Mouse (Mus musculus) forebrain, postnatal 0 days (tissue): ENCODE measurements around the gene 1110017D15Rik. TPM values are rescaled to one million over a fixed set of nuclear protein-coding genes. Genes with fewer than 3 reads are reported as not detected.
A peak's percentile ranks its signal among the peaks of the same experiment; 100 is the strongest.
"Not testable (repeated sequence)": the region's sequence is repeated elsewhere in the genome, so short reads cannot be mapped to it uniquely, and the experiment has no call there.

Source experiments
- ATAC-seq: fragments of 200-750 bp; cut with Nextera tagmentation; 2 replicates; pipeline ENCODE4 v1.8.0; 2017; ENCODE audit warnings: mild to moderate bottlenecking, moderate library complexity
- DNase-seq: peaks from one replicate; pipeline ENCODE4 v3.0.0-alpha.2; 2015
- H3K27ac ChIP-seq: fragments of 300-500 bp; sonication (generic); 2 replicates; pipeline ENCODE4 v1.5.1; 2014; ENCODE audit warnings: low read depth, mild to moderate bottlenecking, antibody characterized with exemption, low read length, moderate library complexity, mixed read lengths
- H3K27me3 ChIP-seq: fragments of 300-500 bp; sonication (generic); 2 replicates; pipeline ENCODE4 v1.6.1; 2014; ENCODE audit warnings: mild to moderate bottlenecking, low read length, mixed read lengths; ENCODE audit not compliant: insufficient read depth
- H3K36me3 ChIP-seq: fragments of 300-500 bp; sonication (generic); 2 replicates; pipeline ENCODE4 v1.6.1; 2014; ENCODE audit warnings: mild to moderate bottlenecking, moderate library complexity; ENCODE audit not compliant: insufficient read depth
- H3K4me1 ChIP-seq: fragments of 300-500 bp; sonication (generic); 2 replicates; pipeline ENCODE4 v1.6.1; 2014; ENCODE audit warnings: antibody characterized with exemption; ENCODE audit not compliant: insufficient read depth
- H3K4me2 ChIP-seq: fragments of 300-500 bp; sonication (generic); 2 replicates; pipeline ENCODE4 v1.6.1; 2014; ENCODE audit warnings: low read depth, mild to moderate bottlenecking, moderate library complexity
- H3K4me3 ChIP-seq: fragments of 300-500 bp; sonication (generic); 2 replicates; pipeline ENCODE4 v1.5.1; 2014; ENCODE audit warnings: low read depth, low read length, mixed read lengths
- H3K9ac ChIP-seq: fragments of 300-500 bp; sonication (generic); 2 replicates; pipeline ENCODE4 v1.6.1; 2014; ENCODE audit warnings: mild to moderate bottlenecking
- H3K9me3 ChIP-seq: fragments of 300-500 bp; sonication (generic); 2 replicates; pipeline ENCODE4 v1.6.1; 2016; ENCODE audit warnings: low read length
- CTCF ChIP-seq: sonication (generic); IDR thresholded peaks from 2 replicates; pipeline ENCODE4 v1.5.1; 2016; ENCODE audit warnings: antibody characterized with exemption, control low read depth, low read depth
- WGBS: fragments of 180-500 bp; shearing (Covaris S2); extraction: QIAGEN DNeasy Blood & Tissue Kit; methylation state at CpG from one replicate; pipeline ENCODE4 v1.1.7; 2014; 5-methylcytosine and 5-hydroxymethylcytosine counted together
- polyA plus RNA-seq: library from polyadenylated mRNA; unstranded; fragments of >200 nt; fragmentation: Nextera tagmentation; extraction: Ambion mirVana; gene quantifications from 2 replicates; pipeline ENCODE4 v1.2.1, GENCODE M21; 2015
- total RNA-seq: library from RNA; depleted of rRNA; stranded (reverse); fragments of >200 nt; gene quantifications from 2 replicates; pipeline ENCODE4 v1.2.3, GENCODE M21; 2014; rRNA removed

The 1110017D15Rik gene
- total and polyA plus RNA-seq, 2 experiments from 2014 or later = 15.6 to 21.7 TPM

- DNase-seq (peak; percentile 100), ATAC-seq (peak; percentile 98)
- under 1% methylated on average over 70 of the region's 70 CpGs for WGBS
- H3K4me2 ChIP-seq = peak within 1 kb of the TSS; percentile 67
- H3K4me1 ChIP-seq = peaks cover 5% of the 10 kb centered on the region; the same call in 1 of the 2 replicates
- H3K9ac ChIP-seq = peak within 1 kb of the TSS; percentile 62
- TF ChIP-seq CTCF = no peak
- no peaks in the 10 kb centered on the region for H3K36me3 ChIP-seq
- H3K27ac ChIP-seq = peak within 1 kb of the TSS; percentile 30; the same call in 1 of the 2 replicates
- no peaks in the 10 kb centered on the region for H3K27me3 ChIP-seq
- H3K4me3 ChIP-seq = peak within 1 kb of the TSS; percentile 67
- no peaks in the 10 kb centered on the region for H3K9me3 ChIP-seq
Observed at GRCm38 (mm10) chr4:41464345-41465286, 52.5 kb downstream of the 1110017D15Rik start, which contains the start of the genes Kif24 and Nudt2. Gene Kif24, minus strand, starts transcription at chr4:41464887. Gene Nudt2, plus strand, starts transcription at chr4:41465151.

GRCm38 (mm10) chr4:41463051-41463738 is 53.9 kb downstream of the 1110017D15Rik start:
- not testable (repeated sequence) for H3K4me1 ChIP-seq, H3K36me3 ChIP-seq, H3K9me3 ChIP-seq, H3K27me3 ChIP-seq, ATAC-seq, H3K9ac ChIP-seq, DNase-seq, H3K27ac ChIP-seq
- H3K4me2 ChIP-seq = peak overlapping the region; percentile 67; the same call in 1 of the 2 replicates
- peak overlapping the region; percentile 67; the same call in 1 of the 2 replicates for H3K4me3 ChIP-seq
- 79% methylated on average over 3 of the region's 3 CpGs for WGBS

- ATAC-seq = no peak
- no peak for TF ChIP-seq CTCF
- Histone ChIP-seq H3K36me3 (no peaks in the 10 kb centered on the region), H3K9me3 (no peaks in the 10 kb centered on the region), H3K4me1 (peaks cover 5% of the 10 kb centered on the region; the same call in 1 of the 2 replicates), H3K4me3 (no peak overlapping the region), H3K9ac (no peak overlapping the region), H3K27me3 (no peaks in the 10 kb centered on the region), H3K4me2 (no peak overlapping the region), H3K27ac (no peak overlapping the region)
- WGBS = 93% methylated on average over 1 of the region's 1 CpGs
- no peak for DNase-seq
Observed at GRCm38 (mm10) chr4:41460690-41461089, 56.4 kb downstream of the 1110017D15Rik start.

Other genes with a start within 250 kb of the 1110017D15Rik start
- gene Ubap2, start 242.2 kb downstream of the 1110017D15Rik start, total RNA-seq = 15.3 and 16.1 TPM in 2 replicates
- gene Ubap2, start 242.2 kb downstream of the 1110017D15Rik start, polyA plus RNA-seq = 29.3 and 37.3 TPM in 2 replicates
- 60.7 and 63.3 TPM in 2 replicates for gene Dcaf12, start 202.4 kb downstream of the 1110017D15Rik start, total RNA-seq
- gene Dcaf12, start 202.4 kb downstream of the 1110017D15Rik start, polyA plus RNA-seq = 49.9 and 57.3 TPM in 2 replicates
- 38.2 and 50.3 TPM in 2 replicates for gene Ubap1, start 168.3 kb downstream of the 1110017D15Rik start, total RNA-seq
- 52.7 and 59.3 TPM in 2 replicates for gene Ubap1, start 168.3 kb downstream of the 1110017D15Rik start, polyA plus RNA-seq
- 2.2 and 4.2 TPM in 2 replicates for gene Kif24, start 52.4 kb downstream of the 1110017D15Rik start, total RNA-seq
- 0.78 and 1.8 TPM in 2 replicates for gene Kif24, start 52.4 kb downstream of the 1110017D15Rik start, polyA plus RNA-seq
- 56.0 and 80.3 TPM in 2 replicates for gene Nudt2, start 52.2 kb downstream of the 1110017D15Rik start, total RNA-seq
- gene Nudt2, start 52.2 kb downstream of the 1110017D15Rik start, polyA plus RNA-seq = 95.5 and 101 TPM in 2 replicates
- gene AI464131, start 14.3 kb downstream of the 1110017D15Rik start, total RNA-seq = 14.7 and 16.0 TPM in 2 replicates
- gene AI464131, start 14.3 kb downstream of the 1110017D15Rik start, polyA plus RNA-seq = 4.7 and 8.2 TPM in 2 replicates
- 76.6 and 95.8 TPM in 2 replicates for gene Fam219a, start 52.2 kb upstream of the 1110017D15Rik start, total RNA-seq
- 13.8 and 18.6 TPM in 2 replicates for gene Fam219a, start 52.2 kb upstream of the 1110017D15Rik start, polyA plus RNA-seq
- 2.2 and 4.9 TPM in 2 replicates for gene Dnaic1, start 52.4 kb upstream of the 1110017D15Rik start, total RNA-seq
- gene Dnaic1, start 52.4 kb upstream of the 1110017D15Rik start, polyA plus RNA-seq = 2.7 and 2.8 TPM in 2 replicates
- 106 and 130 TPM in 2 replicates for gene Enho, start 123.0 kb upstream of the 1110017D15Rik start, total RNA-seq
- 117 and 122 TPM in 2 replicates for gene Enho, start 123.0 kb upstream of the 1110017D15Rik start, polyA plus RNA-seq
- gene Cntfr, start 179.8 kb upstream of the 1110017D15Rik start, total RNA-seq = 24.7 and 25.9 TPM in 2 replicates
- gene Cntfr, start 179.8 kb upstream of the 1110017D15Rik start, polyA plus RNA-seq = 13.6 and 14.2 TPM in 2 replicates
- gene Il11ra1, start 182.7 kb upstream of the 1110017D15Rik start, total RNA-seq = 16.8 and 17.2 TPM in 2 replicates
- 29.1 and 31.2 TPM in 2 replicates for gene Il11ra1, start 182.7 kb upstream of the 1110017D15Rik start, polyA plus RNA-seq
- 36.3 and 44.4 TPM in 2 replicates for gene Rpp25l, start 196.2 kb upstream of the 1110017D15Rik start, total RNA-seq
- gene Rpp25l, start 196.2 kb upstream of the 1110017D15Rik start, polyA plus RNA-seq = 43.0 and 52.0 TPM in 2 replicates
- 184 and 251 TPM in 2 replicates for gene Dctn3, start 205.8 kb upstream of the 1110017D15Rik start, total RNA-seq
- 378 and 438 TPM in 2 replicates for gene Dctn3, start 205.8 kb upstream of the 1110017D15Rik start, polyA plus RNA-seq
- not detected in 2 replicates for gene Arid3c, start 213.8 kb upstream of the 1110017D15Rik start, total RNA-seq
- gene Arid3c, start 213.8 kb upstream of the 1110017D15Rik start, polyA plus RNA-seq = 0.14 and 0.15 TPM in 2 replicates
- gene Galt, start 237.9 kb upstream of the 1110017D15Rik start, total RNA-seq = 42.4 and 43.1 TPM in 2 replicates
- gene Galt, start 237.9 kb upstream of the 1110017D15Rik start, polyA plus RNA-seq = 43.4 and 47.3 TPM in 2 replicates
- gene Sigmar1, start 238.8 kb upstream of the 1110017D15Rik start, total RNA-seq = 28.4 and 29.8 TPM in 2 replicates
- gene Sigmar1, start 238.8 kb upstream of the 1110017D15Rik start, polyA plus RNA-seq = 32.0 and 39.7 TPM in 2 replicates